In genomic region chr7:30136826-30137225, GRCm38 (mm10) we compare ENCODE assay signal across 24 mouse cellular contexts. TPM values are rescaled to one million over a fixed set of nuclear protein-coding genes. Genes with fewer than 3 reads are reported as not detected.
DNase-seq lines count a peak whose midpoint lies in the region; ATAC-seq lines count a peak whose summit lies in the region.
"Had no signal": no experiment of that assay in that cellular context is flagged by ENCODE, and none has a peak within 500 bp of the region (broad histone marks: within the 10 kb centered on the region; RNA-seq: fewer than 3 reads in every experiment).

No protein-coding gene starts in this region.

- DNase-seq in cerebellum, postnatal 36 days = peak; percentile 18 to 20
- no peak for DNase-seq in cerebellum, adult 8-10 months
- peak; percentile 8 for DNase-seq in kidney, postnatal 14 days
- DNase-seq in kidney, adult 18-20 months = no peak
- DNase-seq in layer of hippocampus, adult 9-11 months = peak; percentile 27
- DNase-seq in layer of hippocampus, adult 8-10 months (ENCODE audit: low spot score in 2 of 2) = no peak
- DNase-seq: adrenal gland, postnatal 14 days; cerebellum, adult 9-10 months; embryo, embryonic 11 days; gastrocnemius, postnatal 36 days; heart, adult 11 months; heart, postnatal 36 days had no signal

- H3K36me3 ChIP-seq in hindbrain, embryonic 13.5 days = peaks cover 77% of the 10 kb centered on the region

- no peak overlapping the region for H3K4me2 ChIP-seq in hindbrain, embryonic 13.5 days
- H3K4me2 ChIP-seq: embryonic facial prominence, embryonic 15.5 days; heart, embryonic 13.5 days had no signal

- no peak overlapping the region for H3K9ac ChIP-seq in hindbrain, embryonic 13.5 days
- H3K9ac ChIP-seq: embryonic facial prominence, embryonic 15.5 days; heart, embryonic 13.5 days had no signal

- no peak overlapping the region for H3K4me3 ChIP-seq in hindbrain, embryonic 13.5 days
- H3K4me3 ChIP-seq: embryonic facial prominence, embryonic 15.5 days; erythroblast, embryonic 14.5 days; forebrain, embryonic 10.5 days; heart, embryonic 13.5 days had no signal

- WGBS in hindbrain, embryonic 13.5 days = 90% methylated on average over 10 of the region's 10 CpGs

- H3K9me3 ChIP-seq in hindbrain, embryonic 13.5 days = 0 out of 2 replicates have a peak, but pooled peaks cover 2% of the 10 kb centered on the region

- H3K27me3 ChIP-seq in hindbrain, embryonic 13.5 days = no peaks in the 10 kb centered on the region
- H3K27me3 ChIP-seq: CH12.LX; embryonic facial prominence, embryonic 15.5 days; heart, embryonic 13.5 days; Patski had no signal

- H3K4me1 ChIP-seq in hindbrain, embryonic 13.5 days (replicated peaks) = no peaks in the 10 kb centered on the region
- H3K4me1 ChIP-seq: embryonic facial prominence, embryonic 15.5 days; forebrain, embryonic 10.5 days; heart, embryonic 13.5 days had no signal

- ATAC-seq in hindbrain, embryonic 13.5 days (ENCODE audit: low FRiP score) = no peak
- ATAC-seq: activated CD4-positive, CD25-positive, alpha-beta regulatory T cell, adult 4 months; forebrain, embryonic 14.5 days; hindbrain, embryonic 16.5 days; Patski had no signal

- H3K27ac ChIP-seq in hindbrain, embryonic 13.5 days = no peak overlapping the region
- H3K27ac ChIP-seq: embryonic facial prominence, embryonic 15.5 days; forebrain, embryonic 10.5 days; heart, embryonic 13.5 days had no signal

RNA-seq across cellular contexts. Expression of gene Zfp382, which starts 15.1 kb away (rescaled TPM):
- 10 to 100 TPM; 28.6 to 34.1 (median 31.2) TPM for total RNA-seq in layer of hippocampus, adult 8-10 months (2022)
- polyA plus RNA-seq in hindbrain, embryonic 13.5 days (2015; fragmentation: Nextera tagmentation; extraction: Ambion mirVana) = 17.5 and 19.8 TPM in 2 replicates
- polyA plus RNA-seq: erythroblast, embryonic 14.5 days had no signal

RNA-seq across cellular contexts. Expression of gene Zfp146, which starts 32.7 kb away (rescaled TPM):
- total RNA-seq in layer of hippocampus, adult 8-10 months (2022) = 10 to 100 TPM; 49.0 to 54.7 (median 50.3) TPM
- polyA plus RNA-seq in hindbrain, embryonic 13.5 days (2015; fragmentation: Nextera tagmentation; extraction: Ambion mirVana) = 17.5 and 18.6 TPM in 2 replicates

RNA-seq across cellular contexts. Expression of gene Zfp260, which starts 42.2 kb away (rescaled TPM):
- total RNA-seq in layer of hippocampus, adult 8-10 months (2022) = 10 to 100 TPM; 79.6 to 96.9 (median 89.4) TPM
- polyA plus RNA-seq in hindbrain, embryonic 13.5 days (2015; fragmentation: Nextera tagmentation; extraction: Ambion mirVana) = 95.2 and 108 TPM in 2 replicates
- polyA plus RNA-seq: erythroblast, embryonic 14.5 days had no signal

RNA-seq across cellular contexts. Expression of gene Zfp566, which starts 46.5 kb away (rescaled TPM):
- total RNA-seq in layer of hippocampus, adult 8-10 months (2022) = 10 to 100 TPM in 1 of 4 experiments, 1 to 10 TPM in 3; 5.2 to 10.9 (median 8.0) TPM
- 19.2 and 19.6 TPM in 2 replicates for polyA plus RNA-seq in hindbrain, embryonic 13.5 days (2015; fragmentation: Nextera tagmentation; extraction: Ambion mirVana)
- polyA plus RNA-seq: erythroblast, embryonic 14.5 days had no signal

RNA-seq across cellular contexts. Expression of gene Gm26920, which starts 46.6 kb away (rescaled TPM):
- not detected for total RNA-seq in layer of hippocampus, adult 8-10 months (2022)
- polyA plus RNA-seq in hindbrain, embryonic 13.5 days (2015; fragmentation: Nextera tagmentation; extraction: Ambion mirVana) = 1.5 and 1.6 TPM in 2 replicates
- total RNA-seq: adrenal gland, adult 18-20 months; CH12.LX; common myeloid progenitor, adult 5-6 weeks; gastrocnemius, postnatal 36 days; heart, postnatal 36 days had no signal
- polyA plus RNA-seq: erythroblast, embryonic 14.5 days had no signal

Comparison
In these comparisons a context has a peak if more than half of its experiments do, and no peak if none do; other contexts are left out.
1. DNase-seq: peak in cerebellum, postnatal 36 days (2 of 2), kidney, postnatal 14 days (single experiment) and layer of hippocampus, adult 9-11 months (single experiment); none in cerebellum, adult 8-10 months (single experiment), kidney, adult 18-20 months (single experiment) and layer of hippocampus, adult 8-10 months (0 of 2).